Mouse (Mus musculus) adipocyte (in vitro differentiated cells): Measurements from ENCODE around the gene Sim1.

Source experiments
- DNase-seq: peaks from one replicate; pipeline ENCODE4 v3.0.0-alpha.2; 2016; ENCODE audit warnings: low spot score

Sim1 gene

DNA sequence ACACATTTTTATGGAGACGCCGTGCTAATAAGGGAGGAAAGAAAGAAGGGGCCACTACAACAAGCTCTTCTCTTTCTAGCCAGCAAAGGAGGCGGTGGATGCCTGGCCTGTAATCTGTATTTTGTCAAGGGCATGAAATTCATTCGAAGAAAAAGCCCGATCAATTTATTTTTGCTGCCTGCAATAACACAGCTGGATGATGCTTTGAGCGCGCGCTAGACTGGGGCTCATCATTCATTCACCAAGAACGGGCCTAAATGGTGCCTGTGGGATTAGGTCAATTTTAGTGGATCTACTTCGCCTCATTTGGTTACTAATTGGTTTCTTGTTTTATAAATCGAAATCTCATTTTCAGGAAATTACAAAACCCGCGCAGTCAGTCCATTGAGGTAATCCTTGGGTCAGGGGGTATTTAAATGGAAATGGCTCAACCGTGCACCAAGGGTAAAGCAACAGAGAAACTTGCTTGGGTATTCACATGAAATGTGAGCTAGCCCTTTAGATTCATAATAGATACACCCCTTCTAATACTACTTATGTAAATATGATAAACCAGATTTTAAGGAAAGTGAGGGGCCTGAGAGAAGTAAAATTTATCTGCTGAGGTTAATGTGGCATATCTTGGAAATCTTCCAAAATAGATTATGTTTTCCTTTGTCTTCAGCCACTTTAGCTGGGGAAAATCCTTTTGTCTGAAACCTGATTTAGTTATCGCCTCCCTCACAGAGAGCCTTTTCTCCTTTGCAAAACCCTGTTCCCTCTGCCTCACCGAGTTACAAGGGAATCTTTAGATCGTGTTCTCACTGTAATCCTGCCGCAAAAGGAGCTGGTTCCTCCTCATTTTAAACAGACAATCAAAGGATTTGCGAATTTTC, 7.3 kb downstream of the Sim1 start:
- DNase-seq, result no peak

DNA sequence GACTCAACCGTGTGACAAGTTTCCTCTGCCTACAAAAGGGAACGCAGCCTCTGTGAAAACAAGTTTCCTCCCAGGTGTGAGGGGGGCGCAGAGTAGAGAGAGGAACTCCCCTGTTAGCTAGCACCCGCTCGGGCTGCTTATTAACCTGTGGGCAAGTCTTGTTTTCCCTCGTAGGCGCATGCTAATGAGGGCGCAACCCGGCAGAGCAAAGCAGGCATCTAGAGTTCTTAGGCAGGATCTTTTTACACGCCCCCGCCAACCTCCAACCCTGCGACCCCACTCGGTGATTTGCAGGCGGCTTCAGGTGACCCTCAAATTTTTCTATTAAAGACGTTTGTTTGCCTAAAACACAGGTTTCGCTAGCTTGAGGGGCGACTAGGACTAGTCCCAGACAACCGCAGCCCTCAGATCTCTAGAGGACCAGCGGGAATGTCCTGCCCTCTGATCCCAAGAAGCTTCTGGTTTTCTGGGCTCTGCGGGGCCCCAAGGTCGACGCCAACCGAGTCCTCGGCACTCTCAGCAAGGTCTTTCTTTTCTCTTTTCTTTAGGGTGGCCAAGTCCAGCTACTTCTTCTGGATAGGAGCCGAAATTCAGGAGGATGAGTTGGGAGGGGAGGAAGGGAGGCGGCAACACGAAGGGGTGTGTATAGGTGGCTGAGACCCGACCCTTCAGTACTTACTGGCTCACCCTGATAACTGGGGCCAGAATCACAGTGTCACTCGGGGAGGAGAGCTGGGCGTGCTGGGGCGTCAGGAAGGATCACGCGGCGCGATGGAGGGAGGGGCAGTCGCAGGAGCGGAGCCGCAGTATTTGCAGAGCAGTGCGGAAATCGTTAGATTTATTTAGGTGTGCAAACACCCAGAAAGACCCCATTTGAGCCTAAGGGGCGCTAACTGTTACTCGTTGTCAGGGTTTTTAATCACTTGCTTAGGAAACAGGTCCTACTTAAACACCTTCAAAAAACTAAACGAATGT, 8.5 kb downstream of the Sim1 start:
- DNase-seq, result no peak

DNA sequence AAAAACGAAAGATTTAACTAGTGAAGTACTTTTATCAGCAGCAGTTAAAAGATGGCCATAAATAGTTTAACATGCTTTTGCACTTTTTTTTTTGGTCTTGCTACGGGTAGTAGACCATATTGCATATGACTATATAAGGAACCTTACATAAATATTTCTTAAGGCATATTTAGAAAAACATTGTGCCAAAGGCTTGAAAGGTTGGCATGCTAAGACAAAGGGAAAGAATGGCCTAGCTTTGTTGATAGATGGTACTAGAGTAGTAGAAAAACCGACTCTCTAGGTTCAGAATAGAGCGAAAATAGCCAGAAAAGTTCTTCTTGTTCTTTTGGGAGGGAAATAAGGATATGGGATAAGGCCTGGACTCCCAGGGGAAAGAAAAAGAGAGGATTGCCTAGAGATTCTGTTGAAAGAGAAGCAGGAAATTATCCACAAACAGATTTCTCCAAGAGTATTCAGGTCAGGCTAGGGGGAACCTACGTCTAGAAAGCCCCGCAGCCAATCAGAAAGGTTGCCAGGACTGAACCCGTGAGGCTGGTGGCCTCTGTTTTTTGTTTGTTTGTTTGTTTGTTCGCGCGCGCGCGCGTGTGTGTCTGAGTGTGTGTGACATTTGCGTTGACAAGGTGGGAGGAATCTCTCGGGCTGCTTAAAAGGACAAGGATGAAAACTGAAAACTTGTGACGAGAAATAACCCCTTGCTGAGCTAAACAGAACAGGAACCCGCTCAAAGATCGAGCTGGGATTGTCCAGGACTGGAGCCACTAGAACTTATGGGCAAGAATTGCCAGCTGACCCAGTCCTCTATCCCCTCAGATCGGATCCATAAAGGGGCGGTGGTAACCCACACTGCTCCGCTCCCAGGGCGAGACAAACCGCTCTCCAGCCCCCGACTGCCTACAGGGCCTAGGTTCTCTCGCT, 9.6 kb downstream of the Sim1 start:
- no peak for DNase-seq

DNA sequence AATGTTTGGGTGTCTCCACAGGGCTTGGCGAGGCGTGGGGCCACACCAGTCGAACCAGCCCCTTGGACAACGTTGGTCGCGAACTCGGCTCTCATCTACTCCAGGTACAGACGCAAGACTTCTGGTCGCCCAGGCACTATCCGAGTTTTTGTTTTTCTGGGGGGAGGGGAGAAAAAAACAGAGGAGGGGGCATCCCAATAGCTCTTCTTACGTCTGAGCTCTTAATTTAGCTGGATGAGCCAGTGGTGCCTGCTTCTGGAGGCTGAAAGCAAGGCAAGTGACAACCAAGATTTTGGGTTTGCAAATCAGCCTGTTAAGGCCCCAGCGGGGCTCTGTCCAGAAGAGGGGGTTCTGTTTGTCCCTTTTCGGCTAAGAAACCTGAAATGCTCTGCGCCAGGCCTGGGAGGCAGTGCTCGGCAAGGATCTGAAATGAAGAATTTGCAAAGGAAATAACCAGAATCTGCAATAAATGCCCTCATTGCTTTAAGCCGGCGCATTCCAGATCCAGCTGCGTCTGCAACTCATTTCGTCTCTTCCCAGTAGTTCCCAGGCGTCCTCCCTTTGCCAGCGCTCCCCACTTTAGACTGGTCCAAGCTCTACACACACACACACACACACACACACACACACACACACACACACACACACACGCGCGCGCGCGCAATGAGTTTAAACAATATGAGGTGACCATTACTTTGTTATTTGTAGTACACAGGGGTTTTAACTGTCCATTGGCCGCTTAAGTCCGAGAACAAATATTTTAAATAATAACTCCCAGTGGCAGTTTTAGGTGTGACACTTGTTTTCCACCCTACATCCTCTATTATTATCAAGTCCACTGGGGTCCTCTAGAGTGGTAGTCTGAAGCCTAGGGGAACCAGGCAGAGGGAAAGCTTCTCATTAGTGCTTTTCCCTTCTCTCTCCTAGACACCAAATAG, 10.5 kb downstream of the Sim1 start:
- DNase-seq, result no peak

DNA sequence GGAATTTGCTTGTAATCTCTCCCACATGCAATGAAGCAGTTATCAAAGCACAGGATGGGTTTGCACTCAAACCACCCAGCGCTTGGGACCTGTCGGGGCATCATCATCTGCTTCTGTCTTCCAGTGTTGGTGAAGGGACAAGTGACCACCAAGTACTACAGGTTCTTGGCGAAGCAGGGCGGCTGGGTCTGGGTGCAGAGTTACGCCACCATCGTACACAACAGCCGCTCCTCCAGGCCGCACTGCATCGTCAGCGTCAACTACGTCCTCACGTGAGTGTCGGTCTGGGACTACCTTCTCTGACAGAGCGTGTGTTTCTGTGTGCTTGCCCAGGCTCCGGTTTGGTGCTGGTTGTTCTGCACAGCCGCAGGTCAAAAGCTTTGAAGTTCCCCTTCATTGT, 15.8 kb downstream of the Sim1 start:
- DNase-seq, result no peak

DNA sequence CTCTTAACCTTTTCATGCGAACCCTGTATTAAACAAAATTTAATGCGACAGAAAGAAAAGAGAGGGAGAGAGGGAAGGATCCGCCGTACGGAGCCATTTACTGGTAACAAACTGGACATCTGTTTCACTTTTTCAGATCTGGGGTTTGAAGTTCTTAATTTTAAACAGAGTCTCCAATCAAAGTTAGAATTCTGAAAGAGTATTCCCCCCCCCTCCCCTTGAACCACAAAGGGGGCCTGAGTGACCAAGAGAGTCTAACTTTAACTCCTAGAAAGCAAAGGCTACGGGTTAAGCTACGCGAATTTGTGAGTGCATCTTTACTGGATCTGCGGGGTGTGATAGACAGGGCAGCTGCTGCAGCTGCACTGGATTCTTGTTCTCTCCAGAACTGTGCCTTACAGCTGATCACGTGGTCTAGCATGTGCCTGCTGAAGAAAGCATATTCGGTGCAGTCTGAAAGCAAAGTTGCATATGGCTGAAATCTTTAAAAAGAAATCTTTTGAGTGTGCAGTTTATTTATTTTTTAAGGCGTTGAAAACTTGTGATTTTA, 16.4 kb downstream of the Sim1 start:
- no peak for DNase-seq

DNA sequence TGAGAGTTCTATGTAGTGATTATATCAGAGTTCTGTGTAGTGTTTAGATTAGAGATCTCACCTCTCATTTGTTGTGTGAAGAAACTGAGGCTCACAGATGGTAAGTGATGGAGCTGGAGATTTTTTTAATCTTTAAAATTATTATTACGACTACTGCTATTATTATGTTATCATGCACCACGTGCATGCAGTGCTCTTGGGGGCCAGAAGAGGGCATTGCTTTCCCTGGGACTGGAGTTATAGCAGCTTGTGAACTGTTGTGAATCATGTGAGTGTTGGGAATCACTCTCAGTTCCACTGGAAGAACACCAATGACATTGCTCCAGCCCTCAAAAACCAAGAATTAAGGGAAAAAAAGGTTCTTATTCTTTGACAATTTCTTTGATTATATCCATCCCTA, 21.1 kb downstream of the Sim1 start:
- DNase-seq, result no peak

DNA sequence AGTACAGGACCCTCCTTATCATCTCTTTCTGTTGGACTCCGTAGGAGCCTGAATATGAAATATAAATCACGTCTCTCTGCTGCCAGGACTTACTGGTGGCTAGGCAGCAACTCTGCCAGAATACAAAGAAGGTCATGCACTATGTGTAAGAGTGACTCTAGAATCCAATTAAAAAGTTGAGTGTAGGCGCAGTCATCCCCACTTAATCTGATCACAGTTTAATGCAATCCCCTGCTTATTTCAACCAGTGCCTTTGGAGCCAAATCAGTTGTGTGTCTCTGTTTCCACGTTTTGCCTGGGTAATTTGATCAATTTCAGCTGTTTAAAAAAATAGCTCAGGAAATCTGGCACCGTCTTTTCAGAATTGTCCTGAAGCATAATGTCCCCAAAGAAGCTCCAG, 34.7 kb downstream of the Sim1 start:
- DNase-seq, result no peak

DNA sequence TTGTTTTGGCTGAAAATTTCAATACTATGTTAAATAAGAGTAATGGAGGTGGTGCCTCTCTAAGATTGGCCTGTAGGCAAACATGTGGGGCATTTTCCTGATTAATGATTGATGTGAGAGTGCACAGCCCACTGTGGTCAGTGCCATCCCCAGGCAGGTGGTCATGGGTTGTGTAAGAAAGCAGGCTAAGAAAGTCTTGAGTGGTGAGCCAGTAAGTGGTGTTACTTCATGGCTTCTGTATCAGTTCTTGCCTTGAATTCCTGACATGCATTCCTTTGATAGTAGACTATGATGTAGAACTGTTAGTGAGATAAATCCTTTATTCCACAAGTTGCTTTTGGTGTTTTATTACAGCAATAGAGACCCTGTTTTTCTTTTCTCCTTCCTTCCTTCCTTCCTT, 41.1 kb downstream of the Sim1 start:
- DNase-seq, result no peak

DNA sequence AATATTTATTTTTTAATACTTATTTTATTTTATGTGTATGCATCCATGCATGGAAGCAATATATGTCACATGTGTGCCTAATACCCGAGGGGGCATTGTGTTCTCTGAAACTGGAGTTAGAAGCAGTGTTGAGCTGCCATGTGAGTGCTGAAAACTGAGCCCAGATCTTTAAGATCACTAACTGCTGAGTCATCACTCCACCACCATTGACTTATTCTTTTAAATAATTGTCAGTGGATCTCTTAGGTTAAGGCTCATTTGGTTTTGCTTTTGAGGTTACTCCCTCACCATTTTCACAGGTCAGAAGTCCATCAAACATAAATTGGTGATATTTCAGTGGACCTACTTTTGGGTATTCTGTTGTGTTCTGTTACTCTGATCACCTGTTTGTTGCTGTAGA, 79.1 kb downstream of the Sim1 start:
- DNase-seq, result no peak

DNA sequence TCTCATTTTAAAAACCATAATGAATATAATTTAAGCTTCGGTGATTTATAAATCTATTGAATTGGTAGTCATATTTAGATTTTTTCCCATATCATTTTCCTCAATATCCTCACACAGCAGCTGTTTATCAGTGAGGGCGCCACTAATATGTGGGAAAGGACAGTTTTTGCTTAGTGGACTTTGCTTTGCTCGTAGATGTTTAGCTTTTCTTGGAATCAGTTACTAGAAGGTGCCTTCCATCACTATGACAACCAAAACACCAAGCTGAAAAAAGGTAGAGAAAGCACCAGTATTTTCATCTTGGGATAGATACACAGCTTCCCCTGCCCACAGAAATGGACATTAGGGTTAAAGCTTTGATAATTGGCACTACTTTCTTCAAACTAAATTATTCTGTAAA, 87.3 kb downstream of the Sim1 start:
- DNase-seq, result no peak

DNA sequence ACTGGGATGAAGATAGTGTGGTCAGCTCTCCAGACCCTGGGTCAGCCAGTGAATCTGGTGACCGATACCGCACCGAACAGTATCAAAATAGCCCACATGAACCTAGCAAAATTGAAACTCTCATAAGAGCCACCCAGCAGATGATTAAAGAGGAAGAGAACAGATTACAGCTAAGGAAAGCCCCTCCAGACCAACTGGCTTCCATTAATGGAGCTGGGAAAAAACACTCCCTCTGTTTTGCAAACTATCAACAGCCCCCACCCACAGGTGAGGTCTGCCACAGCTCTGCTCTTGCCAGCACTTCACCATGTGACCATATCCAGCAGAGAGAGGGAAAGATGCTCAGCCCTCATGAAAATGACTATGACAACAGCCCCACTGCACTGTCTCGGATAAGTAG, 89.1 kb downstream of the Sim1 start:
- DNase-seq, result no peak

DNA sequence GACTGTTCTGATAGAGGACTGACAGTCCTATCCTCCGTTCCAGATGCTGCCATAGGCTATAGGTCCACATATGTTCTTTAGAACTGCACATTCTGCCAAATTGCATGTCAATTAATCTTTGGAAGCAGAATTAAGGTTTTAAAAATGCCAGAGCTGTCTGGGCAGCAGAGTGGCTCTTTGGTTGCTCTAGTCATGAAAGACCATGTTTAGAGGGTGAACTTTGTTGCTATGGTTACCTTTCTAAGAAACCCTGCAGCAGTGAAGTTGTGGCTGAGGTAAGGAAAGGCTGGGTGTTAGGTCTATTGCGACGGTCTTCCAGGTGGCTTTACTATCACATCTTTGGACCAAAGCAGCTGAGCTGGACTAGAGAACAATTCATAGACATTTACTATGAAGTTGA, 113.2 kb downstream of the Sim1 start:
- no peak for DNase-seq

DNA sequence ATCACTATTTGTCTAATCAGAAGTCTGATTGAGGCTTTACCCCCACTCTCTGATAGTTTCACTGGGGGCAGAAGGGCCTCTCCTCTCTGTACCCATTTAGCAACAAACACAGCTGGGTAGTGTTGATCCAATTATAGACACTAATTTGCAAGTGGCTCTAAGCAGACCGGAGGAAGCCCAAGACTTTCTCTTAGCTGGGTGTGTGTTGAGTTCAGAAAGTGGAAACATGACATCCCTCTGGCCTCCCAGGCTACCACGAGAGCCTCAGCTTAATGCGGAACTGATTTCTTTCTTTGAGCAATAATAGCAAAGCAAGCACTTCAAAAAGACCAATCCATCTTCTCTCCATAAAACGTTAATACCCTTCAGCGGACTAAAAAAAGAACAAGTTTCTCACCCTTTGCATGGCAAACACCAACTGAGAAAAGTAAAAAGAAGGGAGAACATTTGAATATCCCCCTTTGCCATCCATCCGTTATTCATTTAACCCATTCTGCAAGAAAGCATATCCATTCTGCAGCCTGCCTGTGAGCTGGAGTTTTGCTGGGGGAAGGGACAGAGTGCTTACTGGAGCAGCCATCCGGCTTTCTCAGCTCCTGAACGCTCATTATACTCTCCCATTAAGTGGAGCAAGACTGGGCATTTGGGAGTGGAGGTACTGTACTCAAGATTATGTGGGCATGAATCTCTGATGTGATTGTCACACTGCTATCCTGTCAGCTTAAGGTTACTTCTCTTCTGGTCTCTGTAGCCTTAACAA, 117.0 kb downstream of the Sim1 start:
- no peak for DNase-seq

DNA sequence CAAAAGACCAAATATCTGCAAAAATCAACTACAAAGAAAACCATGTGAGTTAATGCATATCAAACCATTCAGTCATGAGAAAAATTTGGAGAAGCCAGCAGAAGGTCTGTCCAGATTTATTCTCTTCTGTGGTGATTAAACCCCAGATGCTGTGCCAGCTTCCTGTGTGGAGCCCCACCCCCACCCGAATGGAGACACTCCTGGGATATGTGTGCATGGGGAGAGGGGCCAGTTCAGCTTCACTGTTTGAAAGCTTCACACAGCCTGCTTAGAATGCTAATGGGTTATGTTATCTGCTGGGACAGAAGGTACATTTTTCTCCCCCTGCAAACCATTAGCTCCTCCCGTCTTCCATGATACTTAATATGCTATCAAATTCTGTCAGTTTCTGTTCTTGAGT, 120.3 kb downstream of the Sim1 start:
- DNase-seq, result no peak

DNA sequence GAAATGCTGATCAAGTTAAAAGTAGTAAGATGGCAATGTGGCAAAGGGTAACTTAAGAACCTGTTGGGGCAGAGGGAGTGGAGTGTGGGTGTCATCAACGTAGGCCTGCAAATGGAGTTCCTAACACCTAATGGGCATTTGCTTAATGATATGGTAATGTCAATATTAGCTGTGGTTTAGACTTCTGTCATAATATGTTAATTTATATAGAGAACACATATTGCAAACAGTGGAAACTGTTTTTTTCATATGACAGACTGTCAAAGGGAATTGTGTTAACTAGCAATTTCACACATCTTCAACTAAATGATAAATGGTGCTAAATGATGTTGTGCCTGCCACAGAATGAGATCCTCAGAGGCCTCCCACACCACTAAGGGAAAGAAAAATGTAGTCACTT, 120.8 kb downstream of the Sim1 start:
- DNase-seq, result no peak

DNA sequence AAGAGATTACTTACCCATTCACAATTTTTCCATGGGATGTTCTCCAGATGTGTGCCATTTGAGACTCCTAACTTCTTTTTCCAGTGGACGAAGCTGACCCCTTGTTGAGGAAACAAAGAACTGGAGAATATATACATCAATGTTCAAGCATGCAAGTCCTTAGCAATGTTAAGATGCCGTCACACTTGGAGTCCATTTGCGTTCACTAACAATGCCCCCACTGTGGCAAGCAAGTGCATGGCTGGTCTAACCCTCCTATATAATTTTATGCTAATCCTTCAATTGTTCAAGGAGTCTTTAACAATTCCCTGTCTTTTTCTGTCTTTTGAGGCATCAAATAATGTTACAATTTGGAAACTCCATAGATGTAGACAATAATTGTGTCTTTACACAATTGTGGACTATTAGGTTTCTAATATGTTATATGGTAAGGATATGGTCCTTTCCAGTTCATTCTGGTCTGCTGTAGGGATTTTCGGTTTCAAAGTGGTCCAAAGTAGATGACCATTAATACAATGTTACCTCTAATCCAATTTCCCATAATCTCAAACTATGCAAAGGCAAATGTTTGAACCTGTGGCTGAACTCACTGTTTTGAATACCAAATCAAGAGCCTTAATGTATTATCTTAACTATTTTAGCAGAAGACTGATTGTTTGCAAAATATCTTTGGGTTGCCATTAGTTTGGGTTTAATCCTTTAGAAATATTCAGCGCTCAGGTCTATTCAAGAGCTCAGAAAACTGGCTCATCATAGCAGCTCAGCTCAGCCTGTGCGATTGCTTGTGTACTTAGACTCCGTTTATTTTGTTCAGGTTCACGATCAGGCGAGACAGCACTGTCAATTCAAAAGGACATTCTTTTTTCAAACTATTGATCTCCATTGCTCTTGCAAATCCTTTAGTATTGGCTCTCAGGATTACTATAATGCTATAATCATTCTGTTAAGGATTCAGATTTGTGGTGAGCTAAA, 129.0 kb downstream of the Sim1 start:
- no peak for DNase-seq
